Mouse (Mus musculus) gastrocnemius, postnatal 36 days (tissue): ENCODE measurements at regions not wholly inside any gene's neighbourhood (a gene's known extent, or its start where the extent isn't known, plus 50 kb on each side); places are given as distances from the start of the nearest gene placed in this dataset.

ENCODE experiments used
- DNase-seq, 2 experiments: peaks; one replicate each; pipeline ENCODE4 v3.0.0; 2022
- intact Hi-C: fragments of 180-260 bp; cut with DNase I; formaldehyde crosslinking; loops from one replicate; pipeline ENCODE4 v1.15.1; 2025

GRCm38 (mm10) chr9:100266528-100267387 is 219.8 kb downstream of the Il20rb start:
- intact Hi-C loops: no loop called here
- no peak for DNase-seq

- intact Hi-C loops: no loop called here
- DNase-seq: no peak
These were observed 234.2 kb downstream of the Il20rb start for GRCm38 (mm10) chr9:100252409-100252808.
